Mouse (Mus musculus) myocyte (in vitro differentiated cells): Measurements from ENCODE around the gene Bach2.

Experiments used
- CEBPB ChIP-seq: IDR thresholded peaks from 2 replicates; pipeline ENCODE4 v1.6.1; 2011; ENCODE audit warnings: mild to moderate bottlenecking, moderate library complexity; ENCODE audit not compliant: poor library complexity, insufficient read depth, severe bottlenecking
- MAX ChIP-seq: IDR thresholded peaks from one replicate; pipeline ENCODE4 v1.6.1; 2011; ENCODE audit warnings: low read depth, mild to moderate bottlenecking, control low read depth
- MYOG ChIP-seq, 3 experiments: IDR thresholded peaks; one replicate each; pipeline ENCODE4 v1.6.1; 2011; ENCODE audit warnings: control low read depth in 2 of 3, low read depth in 2 of 3, mild to moderate bottlenecking in 2 of 3; ENCODE audit not compliant: insufficient read length in 2 of 3, control insufficient read depth in 1 of 3, insufficient read depth in 1 of 3
- POLR2A ChIP-seq: IDR thresholded peaks from one replicate; pipeline ENCODE4 v1.6.1; 2011; ENCODE audit warnings: low read depth, mild to moderate bottlenecking, control low read depth, moderate library complexity; ENCODE audit not compliant: insufficient read length
- POLR2AphosphoS2 ChIP-seq: IDR thresholded peaks from one replicate; pipeline ENCODE4 v1.6.1; 2011; ENCODE audit warnings: low read depth, control low read depth; ENCODE audit not compliant: insufficient read length
- REST ChIP-seq: IDR thresholded peaks from one replicate; pipeline ENCODE4 v1.6.1; 2011; ENCODE audit warnings: mild to moderate bottlenecking, control low read depth, moderate library complexity; ENCODE audit not compliant: insufficient read depth, insufficient read length
- SRF ChIP-seq: IDR thresholded peaks from one replicate; pipeline ENCODE4 v1.6.1; 2011; ENCODE audit warnings: low read depth; ENCODE audit not compliant: control insufficient read depth, insufficient read length
- TCF12 ChIP-seq: IDR thresholded peaks from one replicate; pipeline ENCODE4 v1.6.1; 2011; ENCODE audit warnings: mild to moderate bottlenecking, control low read depth; ENCODE audit not compliant: poor library complexity, insufficient read depth, severe bottlenecking
- USF1 ChIP-seq: IDR thresholded peaks from one replicate; pipeline ENCODE4 v1.6.1; 2011; ENCODE audit warnings: low read depth, mild to moderate bottlenecking, control low read depth, moderate library complexity

- TF ChIP-seq MYOG (IDR thresholded peaks at IDR 0.05; ENCODE audit: control insufficient read depth in 1 of 3, insufficient read depth in 1 of 3, insufficient read length in 2 of 3, low read depth in 2 of 3) (no peak), POLR2A (no peak), TCF12 (no peak), SRF (no peak), USF1 (no peak), CEBPB (no peak), REST (no peak), POLR2AphosphoS2 (no peak), MAX (no peak)
Measured at GRCm38 (mm10) chr4:32428738-32429137, 190.1 kb downstream of the Bach2 start.
